Mouse (Mus musculus) heart, embryonic 16.5 days (tissue): ENCODE measurements at regions not wholly inside any gene's neighbourhood (a gene's known extent, or its start where the extent isn't known, plus 50 kb on each side); places are given as distances from the start of the nearest gene placed in this dataset.

Source experiments
- ATAC-seq: fragments of 200-750 bp; cut with Nextera tagmentation; replicated peaks from 2 replicates; pipeline ENCODE4 v1.8.0; 2017; ENCODE audit warnings: moderate number of reproducible peaks; ENCODE audit not compliant: insufficient read depth, low FRiP score; ENCODE audit errors: extremely low read depth
- H3K27ac ChIP-seq: fragments of 300-500 bp; sonication (generic); 2 replicates; pipeline ENCODE4 v1.5.1; 2014; ENCODE audit warnings: mild to moderate bottlenecking, low read length, control low read depth, moderate library complexity
- H3K27me3 ChIP-seq: fragments of 300-500 bp; sonication (generic); 2 replicates; pipeline ENCODE4 v1.6.1; 2014; ENCODE audit warnings: low read length, mixed read lengths; ENCODE audit not compliant: control insufficient read depth, insufficient read depth
- H3K36me3 ChIP-seq: fragments of 300-500 bp; sonication (generic); 2 replicates; pipeline ENCODE4 v1.6.1; 2014; ENCODE audit not compliant: control insufficient read depth, insufficient read depth
- H3K4me1 ChIP-seq: fragments of 300-500 bp; sonication (generic); 2 replicates; pipeline ENCODE4 v1.6.1; 2014; ENCODE audit warnings: low read length, mixed read lengths; ENCODE audit not compliant: control insufficient read depth, insufficient read depth
- H3K4me2 ChIP-seq: fragments of 300-500 bp; sonication (generic); 2 replicates; pipeline ENCODE4 v1.6.1; 2014; ENCODE audit warnings: low read depth, mild to moderate bottlenecking, control low read depth, low read length
- H3K4me3 ChIP-seq: fragments of 300-500 bp; sonication (generic); 2 replicates; pipeline ENCODE4 v1.5.1; 2014; ENCODE audit warnings: mild to moderate bottlenecking, control low read depth, low read length
- H3K9ac ChIP-seq: fragments of 300-500 bp; sonication (generic); 2 replicates; pipeline ENCODE4 v1.6.1; 2014; ENCODE audit warnings: low read length, control low read depth
- H3K9me3 ChIP-seq: fragments of 300-500 bp; sonication (generic); replicated peaks from 2 replicates; pipeline ENCODE4 v1.6.1; 2016; ENCODE audit warnings: low read length; ENCODE audit not compliant: control insufficient read depth
- WGBS: fragments of 180-500 bp; shearing (Covaris S2); extraction: QIAGEN DNeasy Blood & Tissue Kit; methylation state at CpG from one replicate; pipeline ENCODE4 v1.1.7; 2014; 5-methylcytosine and 5-hydroxymethylcytosine counted together

DNA sequence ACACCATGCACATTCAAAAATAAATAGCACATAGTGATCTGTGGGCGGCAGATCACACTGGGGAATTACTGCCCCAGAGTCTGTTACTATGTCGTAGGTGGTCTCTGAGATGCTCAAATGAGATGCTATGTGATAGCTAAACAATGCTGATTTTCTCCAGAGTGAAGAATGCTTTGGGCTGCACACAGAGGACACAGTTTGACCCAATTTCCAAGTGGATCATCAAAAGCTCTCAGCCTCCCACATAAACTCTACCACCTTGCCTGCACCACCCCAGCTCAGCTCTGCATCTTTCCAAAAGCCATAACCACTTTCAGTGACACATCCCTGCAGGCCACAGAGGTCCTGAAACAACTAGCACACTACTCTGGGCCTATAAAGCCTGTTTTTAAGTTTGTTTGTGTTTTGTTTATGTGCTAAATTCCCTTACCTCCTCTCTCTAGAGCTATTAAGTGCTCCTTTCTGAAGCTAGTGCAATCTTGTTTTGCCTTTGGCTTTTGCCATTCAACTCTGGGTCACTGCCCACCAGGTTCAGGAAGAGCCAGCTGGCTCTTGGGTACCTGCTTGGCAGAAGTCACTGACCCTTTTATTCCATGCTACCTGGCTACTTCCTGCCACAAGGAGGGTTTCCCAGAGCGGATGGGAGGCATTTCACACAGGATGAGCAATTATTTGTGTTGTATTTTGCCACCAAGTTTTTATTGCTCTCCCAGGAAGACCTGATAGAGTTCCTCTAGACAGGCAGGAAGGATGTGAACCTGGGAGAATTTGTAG, 73.3 kb upstream of the 2610301B20Rik start:
- ATAC-seq = no peak
- no peak overlapping the region for H3K4me2 ChIP-seq
- no peak overlapping the region for H3K9ac ChIP-seq
- H3K27me3 ChIP-seq = no peaks in the 10 kb centered on the region
- no peaks in the 10 kb centered on the region for H3K4me1 ChIP-seq
- H3K36me3 ChIP-seq = no peaks in the 10 kb centered on the region
- H3K4me3 ChIP-seq = no peak overlapping the region
- 76% methylated on average over 3 of the region's 3 CpGs for WGBS
- no peaks in the 10 kb centered on the region for H3K9me3 ChIP-seq
- H3K27ac ChIP-seq = no peak overlapping the region

DNA sequence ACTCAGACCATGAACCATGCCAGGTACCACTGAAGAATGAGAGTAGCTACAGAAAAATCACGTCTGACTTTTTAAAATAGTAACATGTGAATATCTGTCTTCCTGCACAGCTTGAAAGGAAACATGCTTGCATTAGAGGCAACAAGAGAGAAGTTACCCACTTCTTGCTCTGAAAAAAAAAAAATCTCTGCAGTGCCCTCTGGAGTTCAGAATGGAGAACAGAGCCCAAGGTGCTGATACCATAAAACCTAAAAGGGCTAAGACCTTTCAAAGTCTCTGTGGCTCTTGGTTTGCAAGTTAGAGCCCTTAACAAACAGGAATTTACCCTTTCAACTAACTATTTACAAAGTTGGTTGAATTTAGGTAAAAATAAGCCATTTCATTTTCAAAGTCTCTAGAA, 69.6 kb upstream of the 2610301B20Rik start:
- no peaks in the 10 kb centered on the region for H3K27me3 ChIP-seq
- no peaks in the 10 kb centered on the region for H3K4me1 ChIP-seq
- WGBS = 8% methylated on average over 1 of the region's 1 CpGs
- no peak overlapping the region for H3K4me3 ChIP-seq
- no peaks in the 10 kb centered on the region for H3K36me3 ChIP-seq
- H3K9ac ChIP-seq = no peak overlapping the region
- no peak overlapping the region for H3K27ac ChIP-seq
- H3K9me3 ChIP-seq = no peaks in the 10 kb centered on the region
- H3K4me2 ChIP-seq = no peak overlapping the region
- ATAC-seq = no peak

DNA sequence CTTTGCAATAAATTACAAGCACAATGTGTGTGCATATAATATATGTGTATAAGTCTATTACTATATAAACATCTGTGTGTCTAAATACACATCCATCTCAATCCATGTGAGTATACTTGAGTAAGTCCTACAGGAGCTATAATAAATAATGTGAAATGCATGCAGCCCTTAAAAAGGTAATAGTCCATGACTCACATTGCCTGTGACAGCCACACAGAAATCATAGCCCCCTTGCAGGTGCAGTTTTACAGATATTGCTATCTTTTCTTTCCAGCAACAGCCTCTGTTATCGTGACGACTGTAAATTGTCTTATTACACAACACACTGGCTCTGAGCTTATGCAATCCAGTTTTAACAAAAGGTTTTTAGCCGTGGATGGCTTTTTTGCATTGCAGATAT, 67.0 kb upstream of the 2610301B20Rik start:
- 55% methylated on average over 3 of the region's 3 CpGs for WGBS
- H3K4me1 ChIP-seq = no peaks in the 10 kb centered on the region
- no peak overlapping the region for H3K4me2 ChIP-seq
- ATAC-seq = no peak
- no peaks in the 10 kb centered on the region for H3K27me3 ChIP-seq
- no peaks in the 10 kb centered on the region for H3K9me3 ChIP-seq
- H3K4me3 ChIP-seq = no peak overlapping the region
- no peak overlapping the region for H3K9ac ChIP-seq
- H3K27ac ChIP-seq = no peak overlapping the region
- no peaks in the 10 kb centered on the region for H3K36me3 ChIP-seq

DNA sequence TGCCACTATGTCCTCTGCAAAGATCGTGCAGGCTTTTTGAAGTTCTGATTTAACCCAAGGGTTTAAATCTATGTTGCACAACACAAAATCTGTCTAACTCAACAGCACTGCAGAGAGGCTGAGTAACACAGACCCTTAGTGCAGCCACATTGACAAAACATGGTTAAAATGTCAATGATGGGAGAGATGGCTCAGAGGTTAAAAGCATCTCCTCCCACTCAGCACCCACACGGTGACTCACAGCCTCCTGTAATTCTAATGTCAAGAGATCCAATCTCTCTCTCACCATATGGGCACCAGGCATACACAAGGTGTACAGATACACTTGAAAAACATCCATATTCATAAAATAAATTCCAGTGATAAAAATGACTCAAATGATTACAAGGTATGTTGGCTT, 61.4 kb upstream of the 2610301B20Rik start:
- Histone ChIP-seq H3K36me3 (no peaks in the 10 kb centered on the region), H3K9me3 (no peaks in the 10 kb centered on the region), H3K27ac (no peak overlapping the region), H3K4me3 (no peak overlapping the region), H3K27me3 (no peaks in the 10 kb centered on the region), H3K4me2 (no peak overlapping the region), H3K9ac (no peak overlapping the region), H3K4me1 (no peaks in the 10 kb centered on the region)
- WGBS = 77% methylated on average over 2 of the region's 2 CpGs
- no peak for ATAC-seq
